Mouse (Mus musculus) liver, embryonic 11.5 days (tissue): ENCODE results near the gene Porcn. TPM values are rescaled to one million over a fixed set of nuclear protein-coding genes. Genes with fewer than 3 reads are reported as not detected.

Experiments
- ATAC-seq: fragments of 200-750 bp; cut with Nextera tagmentation; replicated peaks from 2 replicates; pipeline ENCODE4 v1.8.0; 2017; ENCODE audit warnings: moderate number of reproducible peaks, mild to moderate bottlenecking, moderate TSS enrichment, moderate library complexity; ENCODE audit not compliant: low FRiP score
- DNase-seq: peaks from one replicate; pipeline ENCODE4 v3.0.0-alpha.2; 2017; ENCODE audit warnings: low spot score
- H3K27ac ChIP-seq: fragments of 300-500 bp; sonication (generic); 2 replicates; pipeline ENCODE4 v1.5.1; 2014; ENCODE audit warnings: mild to moderate bottlenecking, low read depth, low read length, control low read depth
- H3K27me3 ChIP-seq: fragments of 300-500 bp; sonication (generic); replicated peaks from 2 replicates; pipeline ENCODE4 v1.6.1; 2014; ENCODE audit warnings: low read length, mixed read lengths; ENCODE audit not compliant: control insufficient read depth, insufficient read depth
- H3K36me3 ChIP-seq: fragments of 300-500 bp; sonication (generic); 2 replicates; pipeline ENCODE4 v1.6.1; 2014; ENCODE audit warnings: mild to moderate bottlenecking, low read length, moderate library complexity, mixed read lengths; ENCODE audit not compliant: control insufficient read depth, insufficient read depth
- H3K4me1 ChIP-seq: fragments of 300-500 bp; sonication (generic); replicated peaks from 2 replicates; pipeline ENCODE4 v1.6.1; 2014; ENCODE audit warnings: low read length, mixed read lengths; ENCODE audit not compliant: control insufficient read depth, insufficient read depth
- H3K4me2 ChIP-seq: fragments of 300-500 bp; sonication (generic); 2 replicates; pipeline ENCODE4 v1.6.1; 2014; ENCODE audit warnings: mild to moderate bottlenecking, control low read depth, moderate library complexity
- H3K4me3 ChIP-seq: fragments of 300-500 bp; sonication (generic); 2 replicates; pipeline ENCODE4 v1.5.1; 2014; ENCODE audit warnings: low read depth, low read length, control low read depth
- H3K9ac ChIP-seq: fragments of 300-500 bp; sonication (generic); 2 replicates; pipeline ENCODE4 v1.6.1; 2014; ENCODE audit warnings: low read depth, low read length, control low read depth
- H3K9me3 ChIP-seq: fragments of 300-500 bp; sonication (generic); 2 replicates; pipeline ENCODE4 v1.6.1; 2016; ENCODE audit warnings: low read length, inconsistent platforms, mixed read lengths; ENCODE audit not compliant: control insufficient read depth
- WGBS: fragments of 180-500 bp; shearing (Covaris S2); extraction: QIAGEN DNeasy Blood & Tissue Kit; methylation state at CpG from one replicate; pipeline ENCODE4 v1.1.7; 2014; 5-methylcytosine and 5-hydroxymethylcytosine counted together
- polyA plus RNA-seq: library from polyadenylated mRNA; unstranded; fragments of >200 nt; fragmentation: Nextera tagmentation; extraction: Ambion mirVana; gene quantifications from 2 replicates; pipeline ENCODE4 v1.2.1, GENCODE M21; 2014

Gene Porcn
- polyA plus RNA-seq = 2.4 and 2.8 TPM in 2 replicates

DNA sequence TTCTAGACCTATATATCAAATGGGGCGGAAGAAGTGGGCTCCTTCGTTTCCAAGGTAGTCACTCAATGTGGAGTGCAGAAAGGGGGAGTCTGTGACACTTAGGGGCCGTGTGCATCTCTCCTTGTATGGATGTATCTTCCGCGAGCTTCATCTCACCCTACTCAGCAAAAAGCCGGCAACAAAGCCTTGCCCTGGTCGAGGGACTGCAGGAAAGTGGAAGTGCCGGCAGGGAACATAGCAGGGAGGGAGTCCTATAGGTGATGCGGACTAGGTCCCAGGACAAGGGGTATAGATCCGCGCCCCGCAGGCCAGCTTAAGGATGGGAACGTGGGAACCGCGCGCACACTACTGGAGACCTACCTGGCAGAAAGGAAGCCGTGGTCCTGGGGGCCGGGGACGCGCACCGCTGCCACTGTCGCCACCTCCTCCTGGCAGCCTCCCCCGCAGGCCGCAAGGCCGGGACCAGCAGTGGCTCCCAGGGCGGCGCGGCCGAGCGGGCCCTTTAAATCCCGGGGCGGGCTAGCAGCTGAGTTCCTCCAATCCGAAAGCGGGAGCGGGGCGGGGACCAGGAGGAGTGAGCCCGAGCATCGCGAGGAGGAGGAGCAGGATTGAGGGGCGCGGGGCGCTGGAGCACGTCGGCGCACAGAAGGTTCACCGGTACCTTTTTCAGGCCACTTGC is at the start of gene Porcn:
Gene Porcn, minus strand, starts transcription at position 511 of the 679 bp plus-strand sequence.
- H3K36me3 ChIP-seq = no peaks in the 10 kb centered on the region
- H3K4me3 ChIP-seq = peak within 1 kb of the TSS; percentile 46
- H3K4me2 ChIP-seq = peak within 1 kb of the TSS; percentile 62
- no peaks in the 10 kb centered on the region for H3K9me3 ChIP-seq
- peaks cover 3% of the 10 kb centered on the region for H3K27me3 ChIP-seq
- WGBS = 8% methylated on average over 45 of the region's 46 CpGs
- no peak within 1 kb of the TSS for H3K27ac ChIP-seq
- DNase-seq (peak; percentile 70), ATAC-seq (peak; percentile 93)
- no peaks in the 10 kb centered on the region for H3K4me1 ChIP-seq
- H3K9ac ChIP-seq = peak within 1 kb of the TSS; percentile 32

DNA sequence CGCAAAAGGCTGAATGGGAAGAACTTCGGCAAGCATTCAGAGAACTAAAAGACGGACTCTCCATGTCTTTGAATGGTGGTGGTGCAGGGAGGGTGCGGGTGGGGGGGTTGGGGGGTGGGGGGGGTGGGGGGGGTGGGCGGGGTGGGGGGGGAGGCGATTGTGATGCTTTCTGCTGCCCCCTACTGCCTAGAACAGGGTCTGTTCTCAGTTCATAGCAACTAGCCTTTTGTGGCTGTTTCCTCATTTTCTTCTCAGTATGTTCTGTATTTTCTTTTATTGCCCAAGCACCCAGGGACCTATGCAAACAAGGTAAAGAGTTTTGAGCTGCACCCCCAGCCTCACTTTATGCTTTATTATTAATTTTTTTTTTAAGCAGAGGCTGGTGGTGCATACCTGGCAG is 49.5 kb upstream of the Porcn start:
- no peak for DNase-seq
- no peak for ATAC-seq
- H3K4me1 ChIP-seq = no peaks in the 10 kb centered on the region
- H3K4me3 ChIP-seq = no peak overlapping the region
- H3K9me3 ChIP-seq = no peaks in the 10 kb centered on the region
- WGBS = 34% methylated on average over 4 of the region's 6 CpGs
- no peak overlapping the region for H3K27ac ChIP-seq
- H3K9ac ChIP-seq = no peak overlapping the region
- H3K36me3 ChIP-seq = no peaks in the 10 kb centered on the region
- no peaks in the 10 kb centered on the region for H3K27me3 ChIP-seq
- no peak overlapping the region for H3K4me2 ChIP-seq

DNA sequence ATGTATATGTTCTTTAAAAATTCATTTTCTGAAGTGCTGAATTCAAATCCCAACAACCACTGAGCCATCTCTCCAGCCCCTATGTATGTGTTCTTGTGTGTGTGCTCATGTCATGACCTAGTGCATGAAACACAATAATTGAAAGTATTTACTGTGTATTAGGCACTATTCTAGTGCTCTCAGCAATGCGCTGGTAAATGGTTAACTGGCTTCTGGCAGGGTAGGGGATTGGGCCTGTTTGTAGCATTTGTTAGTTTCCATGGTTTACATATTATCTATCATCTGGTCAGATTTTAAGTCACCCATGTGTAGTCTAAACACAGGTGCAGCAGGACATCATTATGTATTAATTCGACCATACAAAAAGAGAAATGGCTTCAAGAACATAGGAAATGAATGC is 47.4 kb upstream of the Porcn start:
- H3K9me3 ChIP-seq = no peaks in the 10 kb centered on the region
- no peak for DNase-seq
- no peaks in the 10 kb centered on the region for H3K27me3 ChIP-seq
- no peak overlapping the region for H3K27ac ChIP-seq
- no peaks in the 10 kb centered on the region for H3K36me3 ChIP-seq
- no peak overlapping the region for H3K4me3 ChIP-seq
- no peak overlapping the region for H3K9ac ChIP-seq
- WGBS = 79% methylated on average over 2 of the region's 2 CpGs
- H3K4me2 ChIP-seq = no peak overlapping the region
- H3K4me1 ChIP-seq = no peaks in the 10 kb centered on the region
- ATAC-seq = no peak

DNA sequence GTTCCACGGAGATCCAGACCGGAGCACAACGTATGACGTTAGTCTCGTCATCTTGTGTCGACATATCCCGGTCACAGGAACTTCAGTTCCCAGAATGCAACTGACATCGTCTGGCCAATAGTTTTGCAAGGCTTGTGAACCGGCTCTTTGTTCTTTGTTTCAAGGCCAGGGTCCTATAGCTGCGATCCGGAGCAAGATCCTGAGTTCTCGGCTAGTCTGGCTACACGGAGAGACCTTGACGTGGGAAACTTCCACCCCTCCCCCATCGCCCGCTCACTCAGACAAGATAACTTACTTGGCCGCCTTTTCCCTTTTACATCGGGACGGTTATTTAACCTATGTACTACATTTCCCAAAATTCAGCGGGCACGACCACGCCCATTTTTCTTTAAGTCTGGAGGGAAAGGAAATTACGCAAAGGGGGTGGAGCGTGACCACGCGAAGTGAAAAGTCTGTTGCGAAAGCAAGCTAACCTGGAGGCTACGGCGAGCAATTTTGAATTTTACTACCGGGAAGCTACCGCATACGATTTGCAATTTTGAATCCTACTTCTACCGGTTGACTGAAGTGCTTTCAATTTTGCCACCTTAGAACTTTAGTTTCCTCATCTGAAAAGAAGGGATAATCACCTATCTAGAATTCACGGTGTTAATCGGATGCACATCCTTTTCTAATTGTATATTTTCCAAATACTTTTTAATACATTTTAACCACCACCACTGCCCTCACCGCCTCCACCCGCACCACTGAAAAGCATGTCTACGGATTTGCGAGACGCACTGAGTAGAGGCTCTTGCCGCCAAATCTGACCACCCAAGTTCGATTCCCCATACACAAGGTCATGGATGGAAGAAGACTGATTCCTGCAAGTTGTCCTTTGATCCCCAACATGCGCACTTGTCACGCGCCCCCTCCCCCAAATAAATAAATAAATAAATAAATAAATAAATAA is 46.3 kb upstream of the Porcn start, which contains the start of gene Ftsj1:
Gene Ftsj1, minus strand, starts transcription at position 73 of the 952 bp plus-strand sequence.
- WGBS = 10% methylated on average over 45 of the region's 45 CpGs
- peak; percentile 86 for ATAC-seq
- H3K4me2 ChIP-seq = peak within 1 kb of the TSS; percentile 71
- H3K4me1 ChIP-seq = no peaks in the 10 kb centered on the region
- H3K27me3 ChIP-seq = no peaks in the 10 kb centered on the region
- H3K36me3 ChIP-seq = no peaks in the 10 kb centered on the region
- no peaks in the 10 kb centered on the region for H3K9me3 ChIP-seq
- peak within 1 kb of the TSS; percentile 69 for H3K4me3 ChIP-seq
- peak within 1 kb of the TSS; percentile 64 for H3K27ac ChIP-seq
- H3K9ac ChIP-seq = peak within 1 kb of the TSS; percentile 72
- DNase-seq = peak; percentile 78

DNA sequence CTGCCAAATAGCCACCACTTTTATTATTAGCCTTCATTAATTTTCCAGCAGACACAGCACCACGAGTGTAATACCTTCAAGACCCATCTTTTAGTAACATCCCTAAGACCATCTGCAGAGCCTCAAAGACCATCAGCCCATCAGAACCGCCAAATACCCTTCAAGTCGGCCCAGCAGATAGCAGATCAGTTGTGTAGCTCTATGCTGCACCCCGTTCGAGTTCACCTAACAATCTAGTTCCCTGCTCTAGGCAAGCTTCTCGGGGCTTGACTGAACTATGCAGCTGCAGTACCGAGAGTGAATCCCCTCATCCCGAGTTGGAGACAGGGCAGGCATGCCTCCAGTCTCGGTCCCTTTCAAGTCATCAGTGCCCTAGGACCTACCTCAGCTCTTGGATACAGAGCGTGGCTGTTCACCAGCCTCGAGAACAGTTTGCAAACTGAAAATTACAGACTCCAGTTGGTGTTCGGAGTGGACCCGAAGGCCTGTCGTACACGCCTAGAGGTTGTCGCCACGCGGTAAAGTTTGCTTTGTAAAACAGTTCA is 45.5 kb upstream of the Porcn start:
- DNase-seq (no peak), ATAC-seq (peak; percentile 60)
- no peak overlapping the region for H3K27ac ChIP-seq
- no peaks in the 10 kb centered on the region for H3K9me3 ChIP-seq
- H3K4me1 ChIP-seq = no peaks in the 10 kb centered on the region
- no peaks in the 10 kb centered on the region for H3K27me3 ChIP-seq
- peak overlapping the region; percentile 72 for H3K9ac ChIP-seq
- peak overlapping the region; percentile 71 for H3K4me2 ChIP-seq
- no peaks in the 10 kb centered on the region for H3K36me3 ChIP-seq
- 10% methylated on average over 18 of the region's 18 CpGs for WGBS
- H3K4me3 ChIP-seq = peak overlapping the region; percentile 69

DNA sequence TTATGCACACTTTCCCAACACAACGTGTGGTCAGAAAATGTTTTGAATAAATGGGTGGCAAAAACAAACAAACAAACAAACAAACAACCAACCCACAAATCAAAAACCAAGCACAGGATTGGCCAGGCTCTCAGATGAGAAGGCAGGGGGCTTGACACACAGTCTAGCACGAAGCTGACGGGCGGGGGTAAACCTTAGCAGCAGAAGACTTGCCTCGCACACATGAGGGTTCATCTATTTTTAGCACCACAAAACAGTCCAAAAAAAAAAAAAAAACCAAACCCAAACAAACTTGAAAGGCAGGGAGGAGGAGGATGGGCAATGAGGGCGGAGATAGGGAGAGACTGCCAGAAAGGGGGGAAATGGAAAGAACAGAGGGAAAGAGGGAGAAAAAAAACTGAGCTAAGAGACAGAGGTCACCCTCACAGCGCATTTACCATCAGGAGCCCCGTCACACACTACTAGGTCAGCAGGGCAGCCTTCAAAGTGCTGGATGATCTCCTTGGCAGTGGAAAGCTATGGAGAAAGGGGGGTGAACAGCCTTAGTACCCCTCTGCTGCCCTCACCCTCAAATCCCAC is 42.3 kb upstream of the Porcn start:
- DNase-seq (no peak), ATAC-seq (no peak)
- Histone ChIP-seq H3K4me3 (no peak overlapping the region), H3K4me1 (no peaks in the 10 kb centered on the region), H3K27me3 (no peaks in the 10 kb centered on the region), H3K9me3 (no peaks in the 10 kb centered on the region), H3K36me3 (0 out of 2 replicates have a peak, but pooled peaks cover 2% of the 10 kb centered on the region), H3K9ac (no peak overlapping the region), H3K27ac (no peak overlapping the region), H3K4me2 (no peak overlapping the region)
- 82% methylated on average over 8 of the region's 8 CpGs for WGBS

DNA sequence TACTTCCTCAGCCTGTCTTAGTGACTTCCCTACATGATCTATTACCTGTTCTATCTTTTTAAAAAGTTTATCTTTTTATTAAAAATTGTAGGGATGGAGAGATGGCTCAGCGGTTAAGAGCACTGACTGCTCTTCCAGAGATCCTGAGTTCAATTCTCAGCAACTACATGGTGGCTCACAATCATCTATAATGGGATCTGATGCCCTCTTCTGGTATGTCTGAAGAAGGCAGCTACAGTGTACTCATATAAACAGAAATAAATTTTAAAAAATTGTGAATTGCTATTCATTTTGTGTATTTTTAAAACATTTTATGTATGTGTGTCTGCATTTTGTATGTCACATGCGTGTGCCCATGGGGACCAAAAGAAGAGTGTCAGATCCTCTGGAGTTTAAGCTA is 41.4 kb upstream of the Porcn start:
- no peak overlapping the region for H3K4me3 ChIP-seq
- no peak for ATAC-seq
- no peak for DNase-seq
- H3K9ac ChIP-seq = no peak overlapping the region
- 0 out of 2 replicates have a peak, but pooled peaks cover 2% of the 10 kb centered on the region for H3K36me3 ChIP-seq
- H3K27ac ChIP-seq = no peak overlapping the region
- no peaks in the 10 kb centered on the region for H3K4me1 ChIP-seq
- H3K27me3 ChIP-seq = no peaks in the 10 kb centered on the region
- 75% methylated on average over 2 of the region's 2 CpGs for WGBS
- H3K4me2 ChIP-seq = no peak overlapping the region
- no peaks in the 10 kb centered on the region for H3K9me3 ChIP-seq

DNA sequence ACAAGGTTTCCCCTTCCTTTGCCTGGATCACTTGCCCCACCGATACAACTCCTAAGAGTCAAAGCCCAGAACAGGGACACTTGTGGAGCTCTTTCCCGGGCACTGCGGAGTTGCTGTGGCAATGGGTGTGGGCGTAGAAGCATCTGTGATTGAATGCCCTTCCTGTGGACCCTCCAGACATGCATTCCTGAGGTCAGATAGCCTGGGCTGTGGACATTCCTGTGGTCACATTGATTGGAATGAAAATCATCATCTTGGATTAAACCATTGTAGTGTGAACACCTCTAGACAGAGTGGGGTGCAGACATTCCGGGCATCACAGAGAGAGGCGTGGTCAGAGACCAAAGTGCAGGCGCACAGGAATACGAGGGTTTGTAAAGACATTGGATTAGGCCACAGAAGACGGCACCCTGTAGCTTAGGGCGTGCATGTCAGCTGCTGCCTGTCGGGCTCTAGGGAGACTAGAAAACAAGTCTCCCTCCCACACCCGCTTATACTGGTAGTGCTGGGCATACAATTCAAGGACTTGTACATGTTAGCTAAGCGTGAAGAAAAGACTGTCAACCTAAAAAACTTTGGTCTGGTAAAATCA is 32.6 kb upstream of the Porcn start:
- Histone ChIP-seq H3K27me3 (no peaks in the 10 kb centered on the region), H3K27ac (no peak overlapping the region), H3K36me3 (no peaks in the 10 kb centered on the region), H3K9me3 (no peaks in the 10 kb centered on the region), H3K4me2 (no peak overlapping the region), H3K4me3 (no peak overlapping the region), H3K9ac (no peak overlapping the region), H3K4me1 (no peaks in the 10 kb centered on the region)
- ATAC-seq = no peak
- no peak for DNase-seq
- WGBS = 76% methylated on average over 13 of the region's 13 CpGs
